ENCODE assay signal across 16 mouse cellular contexts in genomic region chr6:112223325-112223724, GRCm38 (mm10). TPM values are rescaled to one million over a fixed set of nuclear protein-coding genes. Genes with fewer than 3 reads are reported as not detected.
"Had no signal": no experiment of that assay in that cellular context is flagged by ENCODE, and none has a peak within 500 bp of the region (broad histone marks: within the 10 kb centered on the region; RNA-seq: fewer than 3 reads in every experiment).

No protein-coding gene starts in this region.

- ATAC-seq: intestine, embryonic 15.5 days; midbrain, embryonic 15.5 days had no signal

- H3K4me1 ChIP-seq: intestine, embryonic 15.5 days; kidney, embryonic 15.5 days; liver, embryonic 13.5 days; midbrain, embryonic 12.5 days; neural tube, embryonic 13.5 days had no signal

- H3K4me2 ChIP-seq: intestine, embryonic 15.5 days; kidney, embryonic 15.5 days; liver, embryonic 13.5 days; midbrain, embryonic 12.5 days; midbrain, embryonic 15.5 days; neural tube, embryonic 13.5 days had no signal

- DNase-seq: kidney, adult 11 months; kidney, adult 8-10 months; kidney, postnatal 10 days; kidney, postnatal 36 days; layer of hippocampus, postnatal 36 days; liver, embryonic 13.5 days; thymus, adult 18-20 months; thymus, postnatal 36 days had no signal

- H3K36me3 ChIP-seq: intestine, embryonic 15.5 days; kidney, embryonic 15.5 days; liver, embryonic 13.5 days; midbrain, embryonic 12.5 days; midbrain, embryonic 15.5 days; neural tube, embryonic 13.5 days had no signal

- H3K4me3 ChIP-seq: intestine, embryonic 15.5 days; kidney, embryonic 15.5 days; left cerebral cortex, adult 2 months; liver, embryonic 13.5 days; midbrain, embryonic 12.5 days; midbrain, embryonic 15.5 days; myocyte; neural tube, embryonic 13.5 days had no signal

- H3K9ac ChIP-seq: intestine, embryonic 15.5 days; kidney, embryonic 15.5 days; liver, embryonic 13.5 days; midbrain, embryonic 12.5 days; midbrain, embryonic 15.5 days; neural tube, embryonic 13.5 days had no signal

- H3K27me3 ChIP-seq: intestine, embryonic 15.5 days; kidney, embryonic 15.5 days; liver, embryonic 13.5 days; midbrain, embryonic 12.5 days; midbrain, embryonic 15.5 days; neural tube, embryonic 13.5 days had no signal

- H3K9me3 ChIP-seq: intestine, embryonic 15.5 days; kidney, embryonic 15.5 days; liver, embryonic 13.5 days; midbrain, embryonic 12.5 days; midbrain, embryonic 15.5 days; neural tube, embryonic 13.5 days had no signal

- H3K27ac ChIP-seq: intestine, embryonic 15.5 days; kidney, embryonic 15.5 days; left cerebral cortex, adult 2 months; liver, embryonic 13.5 days; macrophage; midbrain, embryonic 12.5 days; midbrain, embryonic 15.5 days; neural tube, embryonic 13.5 days had no signal

RNA-seq across cellular contexts. Expression of gene Lmcd1, which starts 50.2 kb away (rescaled TPM):
- polyA plus RNA-seq: macrophage had no signal
